Mouse (Mus musculus) heart, adult 9 months (tissue): ENCODE results near the gene 4930444G20Rik.
"Not testable (repeated sequence)": the region's sequence is repeated elsewhere in the genome, so short reads cannot be mapped to it uniquely, and the experiment has no call there.

ENCODE experiments used
- DNase-seq, 2 experiments: peaks; one replicate each; pipeline ENCODE4 v3.0.0; 2022; ENCODE audit warnings: low spot score in 2 of 2

Gene 4930444G20Rik

DNA sequence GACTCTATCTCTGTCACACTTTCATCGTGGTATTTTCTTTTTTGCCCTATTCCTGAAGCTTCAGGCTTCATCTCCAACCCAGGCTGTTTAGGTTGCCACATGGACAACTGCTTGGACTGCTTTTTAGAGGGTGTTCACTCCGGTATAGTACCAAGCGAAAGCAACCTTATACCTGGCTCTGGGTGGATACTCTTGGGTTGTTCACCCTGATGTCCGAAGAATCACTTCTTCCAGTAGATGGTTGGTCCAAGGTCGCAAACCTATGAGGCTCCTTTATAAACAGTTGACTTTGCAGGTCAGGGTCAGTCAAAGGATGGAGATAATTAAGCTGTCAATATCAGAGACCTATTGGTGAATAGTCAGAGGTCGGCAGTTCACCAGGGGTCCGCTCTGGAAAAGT is at the start of gene 4930444G20Rik:
Gene 4930444G20Rik, minus strand, starts transcription at position 101 of the 400 bp plus-strand sequence.
- DNase-seq = not testable (repeated sequence)

- DNase-seq = no peak
These were observed 6.7 kb upstream of the 4930444G20Rik start for GRCm38 (mm10) chr10:22074531-22074930.

DNA sequence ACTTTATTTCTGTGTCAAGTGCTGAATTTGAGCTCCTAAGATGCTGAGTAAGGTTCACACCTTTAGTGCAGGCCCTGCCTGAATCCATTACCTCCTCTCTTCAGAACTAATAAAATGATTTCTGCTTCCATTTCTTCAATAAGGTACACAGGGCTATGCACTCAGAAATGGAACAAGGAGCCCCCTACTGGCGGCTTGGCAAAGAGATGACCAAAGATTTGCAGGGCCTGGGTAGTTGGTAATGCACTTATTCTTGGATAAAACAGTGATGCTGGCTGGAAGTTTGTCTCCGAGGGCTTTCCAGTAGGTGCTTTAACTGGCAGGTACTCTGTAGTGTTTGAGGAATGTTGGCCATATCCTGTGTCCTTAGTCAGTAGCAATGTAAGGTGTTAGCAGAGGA is 4.9 kb upstream of the 4930444G20Rik start:
- DNase-seq = no peak

- no peak for DNase-seq
These were observed 2.7 kb upstream of the 4930444G20Rik start for GRCm38 (mm10) chr10:22070576-22070975.

- DNase-seq = no peak
These were observed 2.3 kb upstream of the 4930444G20Rik start for GRCm38 (mm10) chr10:22070168-22070567.

DNA sequence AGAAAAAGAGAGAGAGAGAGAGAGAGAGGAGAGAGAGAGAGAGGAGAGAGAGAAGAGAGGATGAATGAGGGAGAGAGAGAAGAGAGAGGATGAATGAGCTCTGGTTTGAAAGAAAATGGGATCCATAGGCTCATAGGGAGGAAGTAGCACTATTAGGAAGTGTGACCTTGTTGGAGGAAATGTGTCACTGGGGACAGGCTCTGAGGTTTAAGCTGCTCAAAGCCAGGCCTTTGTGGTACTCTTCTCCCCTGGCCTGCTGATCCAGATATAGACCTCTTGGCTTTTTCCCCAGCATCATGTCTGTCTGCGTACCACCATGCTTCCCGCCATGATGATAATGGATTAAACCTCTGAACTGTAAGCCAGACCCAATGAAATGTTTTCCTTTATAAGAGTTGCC is 8.5 kb downstream of the 4930444G20Rik start:
- no peak for DNase-seq

DNA sequence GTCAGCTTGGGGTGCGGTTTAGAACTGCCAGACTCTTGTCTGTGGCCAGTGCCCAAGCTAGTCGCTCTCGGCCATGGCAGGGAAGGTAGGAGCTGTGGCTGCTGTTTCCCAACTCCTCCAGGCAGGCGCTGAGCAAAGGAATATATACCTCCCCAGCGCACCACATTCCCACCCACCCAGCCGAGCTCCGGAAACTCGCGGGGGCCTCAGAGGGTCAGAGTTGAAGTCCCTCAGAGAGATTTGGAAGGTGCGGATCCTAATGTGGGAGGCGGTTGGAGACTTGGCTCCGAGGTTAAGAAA is 8.9 kb downstream of the 4930444G20Rik start:
- no peak for DNase-seq

DNA sequence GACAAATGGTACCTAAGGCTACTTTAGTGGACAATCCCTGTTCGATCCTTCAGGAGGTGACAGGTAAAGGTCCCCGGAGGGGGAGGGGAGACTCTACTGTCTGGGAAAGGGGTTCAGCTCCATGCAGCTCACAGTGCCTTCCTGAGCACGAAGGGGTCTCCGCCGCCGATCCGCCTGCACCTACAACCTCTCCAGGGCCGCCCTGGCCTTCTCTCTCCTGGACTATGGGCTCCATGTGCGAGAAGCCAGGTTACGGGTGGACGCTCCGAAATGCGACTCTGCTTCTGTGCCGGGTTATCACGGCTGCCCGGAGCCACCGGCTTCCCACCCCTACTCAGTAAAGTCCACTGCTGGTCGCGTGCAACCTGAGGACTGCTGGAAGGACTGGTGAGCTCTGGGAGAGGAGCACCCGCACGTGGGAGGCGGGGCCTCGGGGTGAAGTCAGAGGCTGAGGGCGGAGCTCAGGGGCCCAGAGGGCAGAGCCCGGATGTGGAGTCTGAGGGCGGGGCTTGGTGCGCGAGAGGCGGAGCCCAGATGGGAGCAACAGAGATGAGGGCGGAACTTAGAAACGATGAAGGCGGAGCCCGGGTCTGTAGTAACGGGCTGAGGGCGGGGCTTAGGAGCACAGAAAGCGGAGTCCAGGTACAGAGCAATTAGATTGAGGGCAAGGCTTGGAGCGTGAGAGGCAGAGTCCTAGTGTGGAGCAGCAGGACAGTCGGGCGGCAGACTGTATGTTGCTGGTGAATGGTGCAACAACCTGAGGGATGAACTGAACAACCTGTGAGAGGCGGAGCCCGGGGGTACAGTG is 9.5 kb downstream of the 4930444G20Rik start:
- DNase-seq = peak; percentile 78 to 86

DNA sequence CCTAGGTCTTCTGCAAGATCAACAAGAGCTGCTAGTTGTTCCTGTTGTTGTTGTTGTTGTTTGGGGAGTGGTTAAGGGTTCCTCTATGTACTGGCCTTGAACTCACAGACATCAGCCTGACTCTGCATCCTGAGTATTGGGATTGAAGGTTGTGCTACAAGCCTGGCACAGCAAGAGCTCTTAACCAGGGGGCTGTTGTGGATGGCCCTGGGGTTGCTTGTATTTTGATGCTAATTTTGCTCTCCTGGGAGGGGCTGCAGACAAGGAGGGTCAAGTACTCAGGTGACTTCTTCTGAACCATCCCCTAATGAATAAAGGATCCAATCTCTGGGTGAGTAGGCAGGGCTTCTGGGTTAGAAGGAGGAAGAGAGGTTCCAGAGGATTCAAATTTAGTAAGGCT is 12.6 kb downstream of the 4930444G20Rik start:
- no peak for DNase-seq

DNA sequence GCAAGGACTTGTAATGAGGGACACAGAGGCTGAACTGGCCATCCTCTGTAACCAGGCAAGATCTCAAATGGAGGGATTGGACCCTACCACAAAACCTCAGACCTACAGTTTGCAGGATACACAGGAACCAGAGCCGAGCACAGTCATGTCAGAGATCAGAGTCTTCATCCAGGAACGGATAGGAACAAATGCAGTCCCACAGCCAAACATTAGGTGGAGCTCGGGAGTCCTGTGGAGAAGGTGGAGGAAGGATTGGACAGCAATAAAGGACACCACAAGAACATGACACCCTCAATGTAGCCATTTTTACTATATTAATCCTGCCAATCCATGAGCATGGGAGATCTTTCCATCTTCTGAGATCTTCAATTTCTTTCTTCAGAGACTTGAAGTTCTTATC is 31.6 kb downstream of the 4930444G20Rik start:
- peak in 1 of 2 experiments; percentile 27 for DNase-seq

GRCm38 (mm10) chr10:22034303-22034702 is 33.6 kb downstream of the 4930444G20Rik start:
- no peak for DNase-seq

DNA sequence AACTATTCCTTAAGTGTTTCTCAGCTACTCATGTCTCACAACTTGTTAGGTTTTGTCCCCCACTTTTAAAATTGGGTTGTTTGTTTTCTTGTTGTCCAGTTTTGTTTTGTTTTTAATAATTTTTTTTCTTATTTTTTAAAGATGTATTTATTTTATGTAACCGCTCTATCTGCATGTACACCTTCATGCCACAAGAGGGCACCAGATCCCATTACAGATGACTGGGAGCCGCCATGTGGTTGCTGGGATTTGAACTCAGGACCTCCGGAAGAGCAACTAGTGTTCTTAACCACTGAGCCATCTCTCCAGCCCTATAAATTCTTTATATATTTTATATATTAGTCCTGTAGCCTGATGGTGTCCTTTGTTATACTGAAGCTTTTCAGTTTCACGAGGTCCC is 49.3 kb downstream of the 4930444G20Rik start:
- DNase-seq = no peak

DNA sequence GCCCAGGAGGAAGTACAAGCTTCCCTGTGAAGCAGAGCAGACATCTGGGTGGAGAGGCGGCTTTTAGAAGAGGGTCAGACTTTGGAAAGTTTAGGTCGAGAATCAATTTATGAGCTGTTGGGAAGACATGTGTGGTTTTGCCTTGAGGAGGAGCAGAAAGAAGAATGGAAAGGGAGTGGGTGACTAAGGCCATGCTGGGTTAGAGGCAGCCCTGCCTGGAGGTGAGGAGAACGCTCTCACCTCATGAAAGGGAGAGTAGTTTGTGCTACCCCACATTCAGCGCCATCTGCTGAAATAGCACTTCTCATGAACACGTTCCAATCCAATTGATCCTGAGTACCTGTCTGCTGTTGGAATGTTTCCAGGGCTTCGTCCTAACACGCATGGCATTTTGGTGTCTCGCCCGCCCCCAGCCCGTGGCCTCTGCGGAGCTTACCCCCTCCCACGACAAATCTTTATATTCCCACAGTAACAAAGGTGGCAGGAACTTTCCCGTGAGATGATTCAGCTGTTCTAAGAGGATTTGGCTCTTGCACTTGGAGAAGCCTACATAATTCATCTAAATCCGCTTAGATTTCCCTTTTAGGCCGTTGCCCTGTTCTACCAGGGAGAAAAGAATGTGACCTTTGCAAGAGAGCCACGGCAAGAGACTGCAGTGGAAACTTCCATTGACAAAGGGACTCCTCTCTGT is 50.3 kb downstream of the 4930444G20Rik start:
- no peak for DNase-seq
